Mouse (Mus musculus) MEL (cell line): ENCODE measurements around the gene Serf2. TPM values are rescaled to one million over a fixed set of nuclear protein-coding genes. Genes with fewer than 3 reads are reported as not detected.

ENCODE experiments used
- DNase-seq: peaks from one replicate; pipeline ENCODE4 v3.0.0; 2011; ENCODE audit warnings: low read depth, low spot score
- H3K27ac ChIP-seq: 2 replicates; pipeline ENCODE4 v1.5.1; 2012; ENCODE audit warnings: low read depth, mild to moderate bottlenecking, control low read depth, low read length, moderate library complexity; ENCODE audit not compliant: control insufficient read depth
- H3K27me3 ChIP-seq, 2 experiments: fragments of 150-350 bp in 1 of 2; sonication (generic) in 1 of 2; 2 replicates each; pipeline ENCODE4 v1.6.1; 2012; ENCODE audit warnings: low read length in 2 of 2, mild to moderate bottlenecking in 2 of 2, improper control_type of control experiment in 1 of 2, moderate library complexity in 1 of 2; ENCODE audit not compliant: insufficient read depth in 2 of 2, control insufficient read depth in 1 of 2
- H3K36me3 ChIP-seq, 2 experiments: 2 replicates each; pipeline ENCODE4 v1.6.1; 2012 to 2014; ENCODE audit warnings: low read length in 2 of 2, improper control_type of control experiment in 1 of 2, inconsistent platforms in 1 of 2, mild to moderate bottlenecking in 1 of 2; ENCODE audit not compliant: insufficient read depth in 2 of 2, control insufficient read depth in 1 of 2
- H3K4me1 ChIP-seq, 2 experiments: fragments of 150-350 bp in 1 of 2; sonication (generic) in 1 of 2; 2 replicates each; pipeline ENCODE4 v1.6.1; 2012; ENCODE audit warnings: low read length in 2 of 2, improper control_type of control experiment in 1 of 2, mild to moderate bottlenecking in 1 of 2; ENCODE audit not compliant: insufficient read depth in 2 of 2, control insufficient read depth in 1 of 2
- H3K4me3 ChIP-seq, 2 experiments: fragments of 150-350 bp in 1 of 2; sonication (generic) in 1 of 2; 2 replicates each; pipeline ENCODE4 v1.5.1; 2012; ENCODE audit warnings: low read depth in 2 of 2, low read length in 2 of 2, mild to moderate bottlenecking in 2 of 2, moderate library complexity in 2 of 2, control low read depth in 1 of 2, improper control_type of control experiment in 1 of 2; ENCODE audit not compliant: control insufficient read depth in 1 of 2, insufficient read depth in 1 of 2
- H3K79me2 ChIP-seq: 2 replicates; pipeline ENCODE4 v1.6.1; 2012; ENCODE audit warnings: mild to moderate bottlenecking, low read length, moderate library complexity; ENCODE audit not compliant: control insufficient read depth, poor library complexity, insufficient read depth
- H3K9ac ChIP-seq: 2 replicates; pipeline ENCODE4 v1.6.1; 2012; ENCODE audit warnings: low read depth, mild to moderate bottlenecking, control low read depth, low read length, moderate library complexity; ENCODE audit not compliant: control insufficient read depth, poor library complexity, severe bottlenecking
- H3K9me3 ChIP-seq: fragments of 150-350 bp; sonication (generic); replicated peaks from 2 replicates; pipeline ENCODE4 v1.6.1; 2012; ENCODE audit warnings: mild to moderate bottlenecking, low read length, improper control_type of control experiment, moderate library complexity; ENCODE audit not compliant: insufficient read depth
- BHLHE40 ChIP-seq: IDR thresholded peaks from 2 replicates; pipeline ENCODE4 v1.6.1; 2012; ENCODE audit warnings: low read depth, mild to moderate bottlenecking, inconsistent platforms, low read length, improper control_type of control experiment, borderline replicate concordance
- CHD1 ChIP-seq: IDR thresholded peaks from 2 replicates; pipeline ENCODE4 v1.6.1; 2012; ENCODE audit warnings: low read depth, mild to moderate bottlenecking, inconsistent platforms, low read length, improper control_type of control experiment
- CHD2 ChIP-seq: IDR thresholded peaks from 2 replicates; pipeline ENCODE4 v1.6.1; 2011; ENCODE audit warnings: low read length, improper control_type of control experiment
- CTCF ChIP-seq, 3 experiments: IDR thresholded peaks in 2 of 3; conservative IDR thresholded peaks in 1 of 3; 2 replicates each; pipeline ENCODE4 v1.5.1; 2011 to 2012; ENCODE audit warnings: low read length in 3 of 3, low read depth in 2 of 3, mild to moderate bottlenecking in 2 of 3, improper control_type of control experiment in 1 of 3, inconsistent platforms in 1 of 3, mixed read lengths in 1 of 3, moderate library complexity in 1 of 3; ENCODE audit not compliant: control insufficient read depth in 1 of 3, insufficient read depth in 1 of 3, poor library complexity in 1 of 3, severe bottlenecking in 1 of 3
- E2F4 ChIP-seq: IDR thresholded peaks from 2 replicates; pipeline ENCODE4 v1.6.1; 2011; ENCODE audit warnings: low read depth, low read length, improper control_type of control experiment, borderline replicate concordance
- ELF1 ChIP-seq: IDR thresholded peaks from 2 replicates; pipeline ENCODE4 v1.6.1; 2014; ENCODE audit warnings: low read depth, mild to moderate bottlenecking, inconsistent platforms, low read length, improper control_type of control experiment, moderate library complexity
- EP300 ChIP-seq, 2 experiments: IDR thresholded peaks; 2 replicates each; pipeline ENCODE4 v1.6.1; 2011; ENCODE audit warnings: improper control_type of control experiment in 2 of 2, low read length in 2 of 2, low read depth in 1 of 2, mild to moderate bottlenecking in 1 of 2
- ETS1 ChIP-seq: IDR thresholded peaks from 2 replicates; pipeline ENCODE4 v1.6.1; 2012; ENCODE audit warnings: low read depth, mild to moderate bottlenecking, inconsistent platforms, low read length, improper control_type of control experiment, moderate library complexity
- GABPA ChIP-seq: IDR thresholded peaks from 2 replicates; pipeline ENCODE4 v1.6.1; 2012; ENCODE audit warnings: low read depth, mild to moderate bottlenecking, inconsistent platforms, low read length, improper control_type of control experiment, moderate library complexity
- GATA1 ChIP-seq: IDR thresholded peaks from 2 replicates; pipeline ENCODE4 v1.6.1; 2011; ENCODE audit warnings: low read depth, low read length, improper control_type of control experiment
- HCFC1 ChIP-seq: IDR thresholded peaks from 2 replicates; pipeline ENCODE4 v1.6.1; 2012; ENCODE audit warnings: low read depth, mild to moderate bottlenecking, inconsistent platforms, low read length, improper control_type of control experiment, moderate library complexity
- JUND ChIP-seq: IDR thresholded peaks from 2 replicates; pipeline ENCODE4 v1.6.1; 2011; ENCODE audit warnings: low read depth, mild to moderate bottlenecking, improper control_type of control experiment, low read length
- KAT2A ChIP-seq: conservative IDR thresholded peaks from 2 replicates; pipeline ENCODE4 v1.6.1; 2012; ENCODE audit warnings: low read depth, low read length, improper control_type of control experiment, inconsistent platforms
- MAFK ChIP-seq: IDR thresholded peaks from 2 replicates; pipeline ENCODE4 v1.6.1; 2011; ENCODE audit warnings: low read depth, mild to moderate bottlenecking, low read length, improper control_type of control experiment, borderline replicate concordance
- MAX ChIP-seq: IDR thresholded peaks from 2 replicates; pipeline ENCODE4 v1.6.1; 2011; ENCODE audit warnings: low read length, improper control_type of control experiment
- MAZ ChIP-seq: IDR thresholded peaks from 2 replicates; pipeline ENCODE4 v1.6.1; 2012; ENCODE audit warnings: low read depth, mild to moderate bottlenecking, inconsistent platforms, low read length, improper control_type of control experiment
- MEF2A ChIP-seq: IDR thresholded peaks from 2 replicates; pipeline ENCODE4 v1.6.1; 2014; ENCODE audit warnings: low read depth, mild to moderate bottlenecking, inconsistent platforms, low read length, improper control_type of control experiment; ENCODE audit not compliant: poor library complexity, insufficient replicate concordance, severe bottlenecking; ENCODE audit errors: extremely low read depth
- MXI1 ChIP-seq: IDR thresholded peaks from 2 replicates; pipeline ENCODE4 v1.6.1; 2011; ENCODE audit warnings: mild to moderate bottlenecking, low read depth, low read length, improper control_type of control experiment
- MYB ChIP-seq: IDR thresholded peaks from 2 replicates; pipeline ENCODE4 v1.6.1; 2011; ENCODE audit warnings: mild to moderate bottlenecking, low read depth, low read length, improper control_type of control experiment
- MYC ChIP-seq: IDR thresholded peaks from 2 replicates; pipeline ENCODE4 v1.6.1; 2011; ENCODE audit warnings: low read depth, mild to moderate bottlenecking, low read length, improper control_type of control experiment, moderate library complexity
- NELFE ChIP-seq: IDR thresholded peaks from 2 replicates; pipeline ENCODE4 v1.6.1; 2011; ENCODE audit warnings: low read depth, low read length, improper control_type of control experiment
- NRF1 ChIP-seq: IDR thresholded peaks from 2 replicates; pipeline ENCODE4 v1.6.1; 2014; ENCODE audit warnings: low read depth, mild to moderate bottlenecking, inconsistent platforms, low read length, improper control_type of control experiment, moderate library complexity; ENCODE audit not compliant: poor library complexity, insufficient read depth, severe bottlenecking
- POLR2A ChIP-seq, 2 experiments: IDR thresholded peaks; 2 replicates each; pipeline ENCODE4 v1.6.1; 2011 to 2012; ENCODE audit warnings: low read length in 2 of 2, mild to moderate bottlenecking in 2 of 2, control low read depth in 1 of 2, improper control_type of control experiment in 1 of 2, low read depth in 1 of 2, moderate library complexity in 1 of 2; ENCODE audit not compliant: control insufficient read depth in 1 of 2, insufficient read depth in 1 of 2, poor library complexity in 1 of 2
- POLR2AphosphoS2 ChIP-seq: IDR thresholded peaks from 2 replicates; pipeline ENCODE4 v1.6.1; 2011; ENCODE audit warnings: low read length, improper control_type of control experiment
- POLR2AphosphoS5 ChIP-seq: IDR thresholded peaks from 2 replicates; pipeline ENCODE4 v1.6.1; 2012; ENCODE audit warnings: low read depth, borderline replicate concordance, mild to moderate bottlenecking, inconsistent platforms, low read length, moderate library complexity, mixed read lengths
- RAD21 ChIP-seq: IDR thresholded peaks from 2 replicates; pipeline ENCODE4 v1.6.1; 2011; ENCODE audit warnings: mild to moderate bottlenecking, low read depth, low read length, improper control_type of control experiment
- RCOR1 ChIP-seq: IDR thresholded peaks from 2 replicates; pipeline ENCODE4 v1.6.1; 2012; ENCODE audit warnings: low read depth, mild to moderate bottlenecking, inconsistent platforms, low read length, improper control_type of control experiment
- SIN3A ChIP-seq: IDR thresholded peaks from 2 replicates; pipeline ENCODE4 v1.6.1; 2012; ENCODE audit warnings: low read length, improper control_type of control experiment, inconsistent platforms
- TAL1 ChIP-seq: IDR thresholded peaks from 2 replicates; pipeline ENCODE4 v1.6.1; 2012; ENCODE audit warnings: mild to moderate bottlenecking, inconsistent platforms, low read length, moderate library complexity, mixed read lengths
- TBP ChIP-seq: IDR thresholded peaks from 2 replicates; pipeline ENCODE4 v1.8.0; 2011; ENCODE audit warnings: low read depth, low read length, improper control_type of control experiment
- TCF12 ChIP-seq: IDR thresholded peaks from 2 replicates; pipeline ENCODE4 v1.6.1; 2014; ENCODE audit warnings: low read depth, mild to moderate bottlenecking, inconsistent platforms, low read length, improper control_type of control experiment, moderate library complexity
- UBTF ChIP-seq: IDR thresholded peaks from 2 replicates; pipeline ENCODE4 v1.6.1; 2012; ENCODE audit warnings: low read depth, mild to moderate bottlenecking, inconsistent platforms, low read length, improper control_type of control experiment, moderate library complexity, borderline replicate concordance; ENCODE audit not compliant: insufficient read depth
- USF1 ChIP-seq: IDR thresholded peaks from 2 replicates; pipeline ENCODE4 v1.6.1; 2014; ENCODE audit warnings: low read depth, mild to moderate bottlenecking, inconsistent platforms, low read length, improper control_type of control experiment, moderate library complexity
- USF2 ChIP-seq, 2 experiments: IDR thresholded peaks; 2 replicates each; pipeline ENCODE4 v1.6.1; 2011 to 2012; ENCODE audit warnings: improper control_type of control experiment in 2 of 2, low read length in 2 of 2, borderline replicate concordance in 1 of 2, inconsistent platforms in 1 of 2, low read depth in 1 of 2, mild to moderate bottlenecking in 1 of 2; ENCODE audit not compliant: insufficient read depth in 1 of 2
- ZC3H11A ChIP-seq: IDR thresholded peaks from 2 replicates; pipeline ENCODE4 v1.6.1; 2012; ENCODE audit warnings: low read depth, mild to moderate bottlenecking, inconsistent platforms, low read length, improper control_type of control experiment
- ZKSCAN1 ChIP-seq: IDR thresholded peaks from 2 replicates; pipeline ENCODE4 v1.6.1; 2012; ENCODE audit warnings: low read depth, mild to moderate bottlenecking, inconsistent platforms, low read length, improper control_type of control experiment, moderate library complexity
- ZNF384 ChIP-seq: IDR thresholded peaks from 2 replicates; pipeline ENCODE4 v1.6.1; 2012; ENCODE audit warnings: low read depth, mild to moderate bottlenecking, inconsistent platforms, low read length, improper control_type of control experiment
- polyA plus RNA-seq, 2 experiments: library from polyadenylated mRNA; stranded (reverse) in 1 of 2; unstranded in 1 of 2; fragments of >175 nt in 1 of 2; fragments of >200 nt in 1 of 2; gene quantifications; 2 replicates each; pipeline versions ENCODE4 v1.2.1 to v1.2.4; 2012; ENCODE audit warnings: low replicate concordance in 2 of 2, low read depth in 1 of 2; ENCODE audit not compliant: insufficient read length in 2 of 2, insufficient read depth in 1 of 2, missing spikeins in 1 of 2
- total RNA-seq: library from RNA; depleted of rRNA; stranded (reverse); fragments of 300-350 nt; gene quantifications from 2 replicates; pipeline ENCODE4 v1.2.3, GENCODE M21; 2012

Gene Serf2
- total and polyA plus RNA-seq, 3 experiments = 352 to 469 TPM; not detected in 1

DNA sequence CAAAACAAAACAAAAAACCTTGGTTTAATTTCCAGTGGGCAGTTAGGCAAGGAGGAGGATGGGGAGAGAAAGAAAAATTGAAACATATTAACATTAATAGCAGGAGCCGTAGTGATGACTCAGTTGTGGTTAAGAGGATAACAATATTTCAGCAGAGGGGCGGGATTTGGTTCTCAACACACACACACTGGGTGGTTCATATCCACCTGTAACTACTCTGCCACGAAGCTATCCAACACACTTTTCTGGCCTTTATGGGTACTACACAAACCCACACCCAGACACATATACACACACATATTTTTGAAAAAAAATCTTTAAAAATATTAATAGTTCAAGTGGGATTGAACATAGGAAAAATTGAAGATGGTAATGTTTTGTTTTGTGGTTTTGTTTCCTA, 2.0 kb upstream of the Serf2 start:
- Histone ChIP-seq H3K27me3 (no peaks in the 10 kb centered on the region), H3K27ac (peak overlapping the region; percentile 37; the same call in 1 of the 2 replicates), H3K36me3 (peaks cover 0 to 30% of the 10 kb centered on the region in 2 experiments; a peak in 2 of 4 replicates), H3K4me1 (peaks cover 18 to 39% of the 10 kb centered on the region in 2 experiments), H3K4me3 (peak overlapping the region; percentile 1 to 59; a peak in 2 of 4 replicates), H3K9me3 (no peaks in the 10 kb centered on the region), H3K79me2 (peaks cover 17% of the 10 kb centered on the region), H3K9ac (no peak overlapping the region)
- DNase-seq = peak; percentile 86
- TF ChIP-seq SIN3A (peak; percentile 55; the same call in 1 of the 2 replicates), GATA1 (no peak), RCOR1 (peak; percentile 47; the same call in 1 of the 2 replicates), ETS1 (peak; percentile 53; the same call in 1 of the 2 replicates), TCF12 (no peak), USF1 (0 out of 2 replicates have a peak, but pooled peaks have one; percentile 17), MEF2A (no peak), ELF1 (peak; percentile 15; the same call in 1 of the 2 replicates), POLR2AphosphoS5 (no peak), MYB (no peak), MAX (peak; percentile 58), EP300 (IDR thresholded peaks at IDR 0.05; ENCODE audit: low read depth in 1 of 2, low read length in 2 of 2) (peak; percentile 4 to 5; a peak in 1 of 4 replicates), POLR2A (IDR thresholded peaks at IDR 0.05; ENCODE audit: control insufficient read depth in 1 of 2, insufficient read depth in 1 of 2, low read depth in 1 of 2, low read length in 2 of 2, poor library complexity in 1 of 2) (no peak), CHD1 (no peak), MAZ (no peak), JUND (peak; percentile 59; the same call in 1 of the 2 replicates), UBTF (no peak), ZC3H11A (no peak), BHLHE40 (no peak), CTCF (IDR thresholded peaks at IDR 0.05 in 2 of 3, conservative IDR thresholded peaks at IDR 0.05 in 1 of 3; ENCODE audit: control insufficient read depth in 1 of 3, insufficient read depth in 1 of 3, low read depth in 2 of 3, low read length in 3 of 3, poor library complexity in 1 of 3, severe bottlenecking in 1 of 3) (no peak), HCFC1 (0 out of 2 replicates have a peak, but pooled peaks have one; percentile 41), ZKSCAN1 (no peak), E2F4 (no peak), USF2 (IDR thresholded peaks at IDR 0.05; ENCODE audit: borderline replicate concordance in 1 of 2, insufficient read depth in 1 of 2, low read depth in 1 of 2, low read length in 2 of 2) (no peak), POLR2AphosphoS2 (no peak), MAFK (no peak), TAL1 (no peak), MYC (no peak), NRF1 (no peak), MXI1 (no peak), TBP (0 out of 2 replicates have a peak, but pooled peaks have one; percentile 18), GABPA (no peak), NELFE (no peak), CHD2 (no peak), ZNF384 (peak; percentile 49; the same call in 1 of the 2 replicates), KAT2A (no peak), RAD21 (no peak)
